In the genomic region with DNA sequence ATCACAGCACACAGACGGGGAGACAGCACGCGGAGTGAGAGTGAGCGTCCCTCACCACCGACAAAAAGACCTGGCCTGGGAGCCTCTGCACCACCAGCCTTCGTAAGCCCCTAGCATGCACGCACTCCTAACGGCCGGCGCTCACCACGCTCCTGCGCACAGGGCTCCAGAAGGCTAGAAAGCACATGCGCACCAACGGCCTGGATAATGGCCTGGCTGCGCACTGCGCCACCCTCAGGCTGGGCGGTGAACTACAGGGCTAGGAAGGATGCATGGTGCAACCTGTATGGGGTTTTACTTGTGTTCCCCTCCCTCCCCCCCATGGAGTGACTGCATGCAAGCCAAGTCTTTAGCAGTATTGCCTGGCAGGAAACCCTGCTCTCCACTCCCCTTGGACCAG, we compare ENCODE assay signal across 17 mouse cellular contexts. TPM values are rescaled to one million over a fixed set of nuclear protein-coding genes. Genes with fewer than 3 reads are reported as not detected.
A peak's percentile ranks its signal among the peaks of the same experiment; 100 is the strongest.
DNase-seq lines count a peak whose midpoint lies in the region; ATAC-seq and TF ChIP-seq lines count a peak whose summit lies in the region.
"Had no signal": no experiment of that assay in that cellular context is flagged by ENCODE, and none has a peak within 500 bp of the region (broad histone marks: within the 10 kb centered on the region; RNA-seq: fewer than 3 reads in every experiment).

A gene (minus strand): TSS at position 184 of the 400 bp plus-strand sequence.

- DNase-seq in lung, embryonic 14.5 days = no peak
- DNase-seq in lung, adult 2 months = no peak
- DNase-seq in ES-CJ7 (ENCODE audit: low read depth, low spot score) = peak; percentile 94
- DNase-seq in testis, postnatal 10 days (ENCODE audit: low spot score) = peak; percentile 59
- DNase-seq in cerebellum, adult 11-12 months = no peak
- no peak for DNase-seq in spleen, postnatal 4 days (ENCODE audit: low spot score in 2 of 2)
- DNase-seq: adrenal gland, adult 2 months; cerebellum, postnatal 25 days; thymus, postnatal 14 days had no signal

- no peak within 1 kb of the TSS for H3K4me3 ChIP-seq in lung, embryonic 14.5 days (ENCODE audit: low read depth, low read length)
- no peak within 1 kb of the TSS for H3K4me3 ChIP-seq in lung, adult 2 months (replicated peaks; ENCODE audit: extremely low read depth, low read depth, low read length)
- no peak within 1 kb of the TSS for H3K4me3 ChIP-seq in bone marrow, adult 2 months (replicated peaks; ENCODE audit: control insufficient read depth, low read depth, low read length)
- H3K4me3 ChIP-seq: forebrain, embryonic 10.5 days; heart, embryonic 15.5 days; kidney, embryonic 15.5 days; limb, embryonic 10.5 days had no signal

- peak; percentile 30 for TF ChIP-seq CTCF in lung, embryonic 14.5 days (IDR thresholded peaks at IDR 0.05; ENCODE audit: low read depth)
- no peak for TF ChIP-seq CTCF in lung, adult 2 months (IDR thresholded peaks at IDR 0.05; ENCODE audit: insufficient read depth, low read length)
- TF ChIP-seq CTCF in bone marrow, adult 2 months (IDR thresholded peaks at IDR 0.05; ENCODE audit: control insufficient read depth, insufficient read depth, low read length) = peak; percentile 33; the same call in 1 of the 2 replicates

- H3K4me2 ChIP-seq in lung, embryonic 14.5 days = no peak within 1 kb of the TSS
- H3K4me2 ChIP-seq: heart, embryonic 15.5 days; hindbrain, embryonic 14.5 days; kidney, embryonic 15.5 days; midbrain, embryonic 11.5 days had no signal

- no peak for ATAC-seq in lung, embryonic 14.5 days (ENCODE audit: insufficient read depth)

- TF ChIP-seq POLR2A in lung, adult 2 months (IDR thresholded peaks at IDR 0.05; ENCODE audit: borderline replicate concordance, extremely low read depth, low read depth, low read length) = no peak
- no peak for TF ChIP-seq POLR2A in bone marrow, adult 2 months (IDR thresholded peaks at IDR 0.05; ENCODE audit: borderline replicate concordance, control insufficient read depth, low read depth, low read length)

- 89% methylated on average over 17 of the region's 17 CpGs for WGBS in lung, embryonic 14.5 days
- 92% methylated on average over 17 of the region's 17 CpGs for WGBS in lung, adult 2 months
- WGBS in bone marrow, adult 2 months = 92% methylated on average over 17 of the region's 17 CpGs

- H3K36me3 ChIP-seq in lung, embryonic 14.5 days (ENCODE audit: insufficient read depth) = no peaks in the 10 kb centered on the region
- H3K36me3 ChIP-seq: forebrain, embryonic 10.5 days; heart, embryonic 15.5 days; kidney, embryonic 15.5 days; limb, embryonic 10.5 days had no signal

- no peaks in the 10 kb centered on the region for H3K9me3 ChIP-seq in lung, embryonic 14.5 days (ENCODE audit: low read depth, low read length)
- H3K9me3 ChIP-seq: forebrain, embryonic 10.5 days; heart, embryonic 15.5 days; kidney, embryonic 15.5 days; limb, embryonic 10.5 days had no signal

- H3K27me3 ChIP-seq in lung, embryonic 14.5 days (ENCODE audit: insufficient read depth, low read length) = no peaks in the 10 kb centered on the region
- H3K27me3 ChIP-seq: heart, embryonic 15.5 days; kidney, embryonic 15.5 days had no signal

- no peak within 1 kb of the TSS for H3K27ac ChIP-seq in lung, embryonic 14.5 days (ENCODE audit: low read depth)
- H3K27ac ChIP-seq in bone marrow, adult 2 months (ENCODE audit: control insufficient read depth, insufficient read depth, low read depth, low read length, poor library complexity) = no peak within 1 kb of the TSS
- H3K27ac ChIP-seq: forebrain, embryonic 10.5 days; heart, embryonic 15.5 days; hindbrain, embryonic 14.5 days; kidney, embryonic 15.5 days; limb, embryonic 10.5 days had no signal

- H3K4me1 ChIP-seq in lung, embryonic 14.5 days (ENCODE audit: insufficient read depth) = no peaks in the 10 kb centered on the region
- H3K4me1 ChIP-seq in lung, adult 2 months (ENCODE audit: control insufficient read depth, insufficient read depth, low read length) = no peaks in the 10 kb centered on the region
- no peaks in the 10 kb centered on the region for H3K4me1 ChIP-seq in bone marrow, adult 2 months (ENCODE audit: control insufficient read depth, insufficient read depth, low read length)
- H3K4me1 ChIP-seq: forebrain, embryonic 10.5 days; heart, embryonic 15.5 days; kidney, embryonic 15.5 days; limb, embryonic 10.5 days had no signal

- H3K9ac ChIP-seq in lung, embryonic 14.5 days = no peak within 1 kb of the TSS
- H3K9ac ChIP-seq: heart, embryonic 15.5 days; hindbrain, embryonic 14.5 days; kidney, embryonic 15.5 days had no signal

RNA-seq across cellular contexts. Expression of the gene that starts here (rescaled TPM):
- 0.30 and 0.75 TPM in 2 replicates for polyA plus RNA-seq in lung, embryonic 14.5 days (2014; fragmentation: Nextera tagmentation; extraction: Ambion mirVana)
- polyA plus RNA-seq in lung, adult 2 months (2012; rRNA removed) = 0.04 and 0.06 TPM in 2 replicates
- polyA plus RNA-seq in bone marrow, adult 2 months (2011; ENCODE audit: insufficient read depth, insufficient read length, low replicate concordance, missing spikeins) = 2.3 TPM in 1 of 2 replicates, not detected in the other
- polyA plus RNA-seq: adrenal gland, adult 2 months; spleen, adult 2 months had no signal

Comparison
In these comparisons a context has a peak if more than half of its experiments do, and no peak if none do; other contexts are left out.
1. DNase-seq: peak in ES-CJ7 (single experiment) and testis, postnatal 10 days (single experiment); none in lung, embryonic 14.5 days (single experiment), lung, adult 2 months (single experiment), cerebellum, adult 11-12 months (single experiment) and spleen, postnatal 4 days (0 of 2).